Mouse (Mus musculus) G1E (cell line): ENCODE data around the gene Tvp23b. TPM values are rescaled to one million over a fixed set of nuclear protein-coding genes. Genes with fewer than 3 reads are reported as not detected.

Experiments
- ATAC-seq: 2 replicates; pipeline ENCODE4 v1.8.0; 2016; ENCODE audit warnings: mild to moderate bottlenecking; ENCODE audit not compliant: insufficient number of reproducible peaks, poor library complexity, low FRiP score, severe bottlenecking; ENCODE audit errors: extremely low read depth
- DNase-seq: peaks from one replicate; pipeline ENCODE4 v3.0.0; 2012; ENCODE audit warnings: low spot score
- H3K27me3 ChIP-seq: 2 replicates; pipeline ENCODE4 v1.6.1; 2012; ENCODE audit warnings: mild to moderate bottlenecking, low read length, inconsistent platforms; ENCODE audit not compliant: insufficient read depth
- H3K36me3 ChIP-seq: replicated peaks from 2 replicates; pipeline ENCODE3; 2012; ENCODE audit warnings: mild to moderate bottlenecking, inconsistent platforms
- H3K4me1 ChIP-seq: 2 replicates; pipeline ENCODE4 v1.6.1; 2012; ENCODE audit warnings: low read depth, low read length, inconsistent platforms, mixed read lengths; ENCODE audit not compliant: insufficient read depth
- H3K4me3 ChIP-seq: 2 replicates; pipeline ENCODE4 v1.5.1; 2012; ENCODE audit warnings: low read depth, mild to moderate bottlenecking, inconsistent platforms, low read length, moderate library complexity, mixed read lengths
- H3K9me3 ChIP-seq: replicated peaks from 2 replicates; pipeline ENCODE4 v1.6.1; 2012; ENCODE audit warnings: inconsistent platforms
- CTCF ChIP-seq: IDR thresholded peaks from 2 replicates; pipeline ENCODE4 v1.5.1; 2012; ENCODE audit warnings: low read depth, low read length, inconsistent platforms, mixed read lengths
- GATA1 ChIP-seq: IDR thresholded peaks from 2 replicates; pipeline ENCODE4 v1.6.1; 2012; ENCODE audit warnings: borderline replicate concordance, low read length, inconsistent platforms, mixed read lengths
- GATA2 ChIP-seq: IDR thresholded peaks from 2 replicates; pipeline ENCODE4 v1.6.1; 2012; ENCODE audit warnings: low read depth, low read length, inconsistent platforms, borderline replicate concordance
- POLR2AphosphoS5 ChIP-seq: IDR thresholded peaks from 2 replicates; pipeline ENCODE4 v1.6.1; 2012; ENCODE audit warnings: low read depth, low read length, inconsistent platforms; ENCODE audit not compliant: insufficient replicate concordance
- TAL1 ChIP-seq: conservative IDR thresholded peaks from 2 replicates; pipeline ENCODE4 v1.6.1; 2012; ENCODE audit warnings: low read depth, low read length, inconsistent platforms, mixed read lengths
- polyA plus RNA-seq: library from polyadenylated mRNA; stranded (reverse); fragments of >175 nt; gene quantifications from 2 replicates; pipeline ENCODE4 v1.2.3, GENCODE M21; 2012
- total RNA-seq, 2 experiments: library from RNA; stranded (forward) in 1 of 2; stranded (reverse) in 1 of 2; fragments of 200-1000 nt in 1 of 2; fragments of >200 nt in 1 of 2; fragmentation: Nextera tagmentation in 1 of 2; gene quantifications; 2 replicates each; pipeline ENCODE4 v1.2.3; 2014 to 2017

The Tvp23b gene
- total and polyA plus RNA-seq, 3 experiments = 3.3 to 53.7 (median 24.8) TPM

DNA sequence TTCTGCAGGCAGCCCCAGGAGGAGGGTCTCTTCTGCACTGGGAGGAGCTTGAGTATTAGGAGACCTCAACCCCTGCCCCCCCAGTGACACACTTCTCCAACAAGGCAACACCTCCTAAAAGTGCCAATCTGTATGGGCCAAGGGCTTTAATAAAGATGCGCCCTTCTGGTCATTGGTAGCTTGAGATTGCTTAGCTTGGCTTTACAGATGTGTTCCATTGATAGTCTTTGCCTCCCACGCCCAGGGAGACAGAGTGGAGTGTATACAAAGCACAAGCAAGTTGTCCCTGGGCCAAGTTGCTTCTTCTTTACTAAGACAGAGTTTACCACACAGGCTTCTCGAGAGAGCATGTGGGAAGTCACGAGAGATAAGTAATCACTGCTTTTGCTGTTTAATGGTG is 51.3 kb downstream of the Tvp23b start:
- ATAC-seq (no peak; the same call in 1 of the 2 replicates), DNase-seq (no peak)
- TF ChIP-seq GATA1 (no peak), GATA2 (no peak), POLR2AphosphoS5 (no peak), CTCF (no peak), TAL1 (no peak)
- no peaks in the 10 kb centered on the region for H3K9me3 ChIP-seq
- peaks cover 9% of the 10 kb centered on the region; the same call in 1 of the 2 replicates for H3K4me1 ChIP-seq
- H3K4me3 ChIP-seq = no peak overlapping the region
- H3K27me3 ChIP-seq = no peaks in the 10 kb centered on the region
- no peaks in the 10 kb centered on the region for H3K36me3 ChIP-seq

DNA sequence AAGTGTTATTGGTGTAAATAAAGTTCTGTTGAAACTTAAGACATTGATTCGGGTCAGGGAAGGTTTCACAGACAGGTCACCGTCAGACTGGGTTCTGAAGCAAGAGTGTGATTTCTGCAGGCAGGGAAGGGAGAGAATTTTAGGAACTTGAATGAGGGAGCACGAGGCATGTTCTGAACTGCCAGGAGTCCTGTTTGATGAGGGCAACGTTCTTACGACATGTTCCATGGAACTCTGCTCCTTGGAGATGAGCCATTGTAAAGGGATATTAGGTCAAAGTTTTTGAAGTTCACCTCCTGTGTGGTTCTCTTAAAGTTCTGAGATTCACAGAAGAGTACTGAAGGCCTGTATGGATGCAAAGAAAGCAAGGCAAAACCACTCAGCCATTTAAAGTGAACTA is 51.9 kb downstream of the Tvp23b start:
- TF ChIP-seq TAL1 (no peak), POLR2AphosphoS5 (no peak), CTCF (no peak), GATA2 (no peak), GATA1 (no peak)
- no peak overlapping the region for H3K4me3 ChIP-seq
- no peaks in the 10 kb centered on the region for H3K27me3 ChIP-seq
- peaks cover 9% of the 10 kb centered on the region; the same call in 1 of the 2 replicates for H3K4me1 ChIP-seq
- no peaks in the 10 kb centered on the region for H3K36me3 ChIP-seq
- no peak for DNase-seq
- ATAC-seq = no peak
- H3K9me3 ChIP-seq = no peaks in the 10 kb centered on the region

DNA sequence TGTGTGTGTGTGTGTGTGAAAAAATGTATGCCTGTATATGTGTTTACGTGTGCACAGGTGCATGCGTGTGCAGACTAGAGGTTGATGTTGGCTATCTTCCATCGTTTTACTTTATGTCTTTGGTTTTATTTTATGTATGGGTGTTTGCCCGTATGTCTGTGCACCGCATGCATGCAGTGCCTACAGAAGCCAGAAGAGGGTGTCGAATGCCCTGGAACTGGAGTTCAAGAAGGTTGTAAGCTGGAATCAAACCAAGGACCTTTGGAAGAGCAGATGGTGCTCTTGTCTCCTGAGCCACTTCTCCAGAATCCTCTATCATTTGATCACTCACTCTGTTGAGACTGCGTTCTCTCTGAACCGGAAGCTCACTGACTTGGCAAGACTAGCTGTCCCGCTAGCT is 53.8 kb downstream of the Tvp23b start:
- Histone ChIP-seq H3K36me3 (no peaks in the 10 kb centered on the region), H3K27me3 (no peaks in the 10 kb centered on the region; the same call in 1 of the 2 replicates), H3K4me1 (peaks cover 9% of the 10 kb centered on the region; the same call in 1 of the 2 replicates), H3K4me3 (no peak overlapping the region), H3K9me3 (no peaks in the 10 kb centered on the region)
- TF ChIP-seq CTCF (no peak), POLR2AphosphoS5 (no peak), GATA1 (no peak), TAL1 (no peak), GATA2 (no peak)
- ATAC-seq = no peak
- DNase-seq = no peak

DNA sequence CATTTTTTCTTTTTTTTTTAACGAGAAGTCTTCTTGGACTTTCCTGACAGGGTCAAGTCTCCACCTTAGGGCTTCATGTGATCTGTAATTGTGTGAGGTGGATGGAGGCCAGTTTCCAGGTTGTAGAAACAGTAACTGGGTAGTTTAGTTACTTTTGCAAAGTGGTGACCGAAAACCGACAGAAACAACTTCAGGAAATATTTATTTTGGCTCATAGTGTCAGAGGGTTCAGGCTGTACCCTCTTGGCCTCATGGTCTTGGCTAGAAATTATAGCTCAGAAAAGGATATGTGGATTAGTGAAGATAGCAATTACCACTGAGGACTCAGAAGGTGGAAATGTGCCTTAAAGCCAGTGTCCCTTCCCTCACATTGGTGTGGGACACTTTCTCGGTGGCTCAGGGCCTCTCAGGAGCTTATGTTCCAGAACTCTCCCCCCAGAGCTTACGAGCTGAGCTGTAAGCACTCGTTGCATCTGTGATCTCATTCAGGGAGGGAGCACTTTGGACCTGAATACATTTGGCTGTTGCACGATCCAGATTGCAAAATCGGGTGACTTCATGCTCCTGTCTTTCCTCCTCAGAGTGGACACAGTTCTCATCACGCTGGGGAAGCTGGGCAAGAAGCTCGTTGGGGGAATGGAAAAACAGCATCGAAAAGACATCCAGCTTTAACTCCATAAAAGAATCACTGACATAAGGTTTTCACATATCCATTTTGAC is 55.7 kb downstream of the Tvp23b start:
- Histone ChIP-seq H3K36me3 (no peaks in the 10 kb centered on the region), H3K27me3 (no peaks in the 10 kb centered on the region; the same call in 1 of the 2 replicates), H3K4me3 (no peak overlapping the region), H3K4me1 (peaks cover 4% of the 10 kb centered on the region; the same call in 1 of the 2 replicates), H3K9me3 (no peaks in the 10 kb centered on the region)
- ATAC-seq (no peak), DNase-seq (no peak)
- TF ChIP-seq TAL1 = no peak
- TF ChIP-seq POLR2AphosphoS5 = no peak
- no peak for TF ChIP-seq CTCF
- TF ChIP-seq GATA2 = no peak
- TF ChIP-seq GATA1 = no peak

DNA sequence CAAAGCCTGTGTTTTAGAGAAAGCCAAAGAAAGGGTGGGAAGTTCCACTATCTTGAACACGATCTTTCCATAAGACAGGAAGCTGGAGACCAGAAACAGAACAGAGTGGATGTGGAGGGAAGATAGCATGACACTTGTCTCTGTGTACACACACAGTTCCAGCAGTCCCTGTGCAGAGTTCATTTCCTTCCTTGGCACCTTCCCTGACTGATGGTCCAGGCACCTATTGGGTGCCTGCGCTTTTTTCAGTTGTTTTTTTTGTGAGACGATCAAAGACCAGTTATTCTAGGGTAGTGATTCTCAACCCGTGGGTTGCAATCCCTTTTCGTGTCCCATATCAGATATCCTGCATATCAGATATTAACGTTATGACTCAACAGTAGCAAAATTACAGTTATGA is 58.7 kb downstream of the Tvp23b start:
- no peaks in the 10 kb centered on the region; the same call in 1 of the 2 replicates for H3K27me3 ChIP-seq
- DNase-seq (no peak), ATAC-seq (no peak)
- no peaks in the 10 kb centered on the region for H3K36me3 ChIP-seq
- H3K4me3 ChIP-seq = no peak overlapping the region
- TF ChIP-seq POLR2AphosphoS5 (no peak), GATA1 (no peak), CTCF (no peak), GATA2 (no peak), TAL1 (no peak)
- H3K9me3 ChIP-seq = no peaks in the 10 kb centered on the region
- H3K4me1 ChIP-seq = no peaks in the 10 kb centered on the region

DNA sequence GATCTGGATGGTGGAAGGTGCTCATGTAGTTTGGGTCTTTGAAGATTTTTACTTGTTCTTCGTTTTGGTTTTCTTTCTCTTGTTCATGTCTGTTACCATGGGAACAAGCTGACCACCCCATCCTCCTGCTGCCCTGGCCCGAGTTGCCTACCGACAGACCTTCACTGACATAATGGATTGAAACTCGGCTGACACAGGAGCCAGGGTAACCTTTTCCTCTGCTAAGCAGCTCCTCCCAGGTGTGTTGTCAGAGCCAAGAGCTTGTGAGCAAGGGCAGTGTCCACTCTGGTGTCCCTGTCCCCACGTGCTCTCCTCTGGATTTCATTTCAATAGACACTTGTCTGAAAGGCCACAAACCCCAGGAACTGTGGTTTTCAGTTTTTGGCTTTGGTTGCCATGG is 59.7 kb downstream of the Tvp23b start:
- H3K36me3 ChIP-seq = no peaks in the 10 kb centered on the region
- no peaks in the 10 kb centered on the region; the same call in 1 of the 2 replicates for H3K27me3 ChIP-seq
- TF ChIP-seq POLR2AphosphoS5 = no peak
- TF ChIP-seq GATA1 = no peak
- no peak for TF ChIP-seq TAL1
- no peak for TF ChIP-seq CTCF
- TF ChIP-seq GATA2 = no peak
- no peak overlapping the region for H3K4me3 ChIP-seq
- H3K4me1 ChIP-seq = no peaks in the 10 kb centered on the region
- DNase-seq (no peak), ATAC-seq (no peak)
- H3K9me3 ChIP-seq = no peaks in the 10 kb centered on the region
